ENCODE assay signal across 12 mouse cellular contexts in the genomic region with DNA sequence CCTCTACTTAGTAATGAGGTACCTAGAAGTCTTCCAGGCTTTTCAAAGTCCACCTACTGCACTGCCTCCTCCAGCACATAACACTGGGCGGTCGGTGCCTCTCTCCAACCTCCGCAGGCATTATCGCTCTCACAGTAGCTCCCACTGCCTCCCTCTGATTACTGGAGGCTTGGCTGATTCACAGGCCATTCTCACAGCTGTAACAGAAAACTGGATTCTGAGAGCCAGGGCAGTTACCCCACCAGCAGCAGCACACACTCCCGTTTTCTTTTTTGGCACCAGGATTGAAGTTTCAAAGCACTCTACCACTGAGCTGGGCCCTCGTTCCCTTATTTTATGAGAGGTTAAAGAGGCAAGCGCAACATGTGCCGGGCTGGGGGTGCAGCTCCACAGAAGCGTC. TPM values are rescaled to one million over a fixed set of nuclear protein-coding genes. Genes with fewer than 3 reads are reported as not detected.
DNase-seq lines count a peak whose midpoint lies in the region; ATAC-seq and TF ChIP-seq lines count a peak whose summit lies in the region.
"Had no signal": no experiment of that assay in that cellular context is flagged by ENCODE, and none has a peak within 500 bp of the region (broad histone marks: within the 10 kb centered on the region; RNA-seq: fewer than 3 reads in every experiment).

No protein-coding gene starts in this region.

- 0 out of 2 replicates have a peak overlapping the region, but pooled peaks have one; percentile 2 for H3K9ac ChIP-seq in embryonic facial prominence, embryonic 13.5 days
- H3K9ac ChIP-seq in intestine, embryonic 16.5 days (ENCODE audit: low read depth, low read length), result peak overlapping the region; percentile 37; the same call in 1 of the 2 replicates
- H3K9ac ChIP-seq in intestine, embryonic 15.5 days, result no peak overlapping the region
- H3K9ac ChIP-seq in liver, embryonic 13.5 days, result peak overlapping the region; percentile 36
- H3K9ac ChIP-seq: forebrain, embryonic 12.5 days had no signal

- H3K4me3 ChIP-seq in embryonic facial prominence, embryonic 13.5 days, result no peak overlapping the region
- H3K4me3 ChIP-seq in embryonic facial prominence, embryonic 10.5 days, result no peak overlapping the region
- H3K4me3 ChIP-seq in intestine, embryonic 16.5 days (ENCODE audit: low read length), result no peak overlapping the region
- H3K4me3 ChIP-seq in intestine, embryonic 15.5 days (replicated peaks), result no peak overlapping the region
- no peak overlapping the region for H3K4me3 ChIP-seq in bone marrow macrophage, adult 2 months (ENCODE audit: insufficient read depth, low read length)
- 0 out of 2 replicates have a peak overlapping the region, but pooled peaks have one; percentile 8 for H3K4me3 ChIP-seq in liver, embryonic 13.5 days (replicated peaks)
- H3K4me3 ChIP-seq: forebrain, embryonic 12.5 days had no signal

- no peak for TF ChIP-seq POLR2A in bone marrow macrophage, adult 2 months (IDR thresholded peaks at IDR 0.05; ENCODE audit: borderline replicate concordance, low read depth, low read length)

- H3K27me3 ChIP-seq in embryonic facial prominence, embryonic 13.5 days, result no peaks in the 10 kb centered on the region
- H3K27me3 ChIP-seq in embryonic facial prominence, embryonic 10.5 days (replicated peaks; ENCODE audit: low read depth, poor library complexity, severe bottlenecking), result no peaks in the 10 kb centered on the region
- H3K27me3 ChIP-seq in intestine, embryonic 16.5 days (replicated peaks; ENCODE audit: control insufficient read depth, insufficient read depth, low read length), result no peaks in the 10 kb centered on the region
- no peaks in the 10 kb centered on the region for H3K27me3 ChIP-seq in intestine, embryonic 15.5 days (replicated peaks)
- H3K27me3 ChIP-seq in liver, embryonic 13.5 days, result no peaks in the 10 kb centered on the region
- H3K27me3 ChIP-seq: forebrain, embryonic 12.5 days had no signal

- TF ChIP-seq CTCF in bone marrow macrophage, adult 2 months (IDR thresholded peaks at IDR 0.05; ENCODE audit: low read depth, low read length), result no peak

- DNase-seq in embryonic facial prominence, embryonic 10.5 days (ENCODE audit: low spot score), result no peak
- peak; percentile 22 for DNase-seq in liver, embryonic 13.5 days
- DNase-seq in spleen, postnatal 14 days (ENCODE audit: low spot score in 2 of 2), result no peak
- DNase-seq: embryo, embryonic 11 days; layer of hippocampus, adult 9-11 months; left cerebral cortex, postnatal 4 days had no signal

- ATAC-seq in embryonic facial prominence, embryonic 13.5 days (ENCODE audit: insufficient number of reproducible peaks, insufficient read depth, low FRiP score, low TSS enrichment, low read depth), result no peak
- ATAC-seq in intestine, embryonic 16.5 days, result no peak
- no peak for ATAC-seq in intestine, embryonic 15.5 days
- no peak for ATAC-seq in liver, embryonic 13.5 days (ENCODE audit: low read depth)
- ATAC-seq in megakaryocyte progenitor cell, adult 5-6 weeks (replicated peaks; ENCODE audit: poor library complexity), result no peak

- H3K27ac ChIP-seq in embryonic facial prominence, embryonic 13.5 days, result no peak overlapping the region
- no peak overlapping the region for H3K27ac ChIP-seq in embryonic facial prominence, embryonic 10.5 days (replicated peaks)
- H3K27ac ChIP-seq in intestine, embryonic 16.5 days (ENCODE audit: low read length), result no peak overlapping the region
- H3K27ac ChIP-seq in intestine, embryonic 15.5 days, result no peak overlapping the region
- peak overlapping the region; percentile 51 for H3K27ac ChIP-seq in bone marrow macrophage, adult 2 months (ENCODE audit: insufficient read depth, low read depth, low read length)
- 0 out of 2 replicates have a peak overlapping the region, but pooled peaks have one; percentile 13 for H3K27ac ChIP-seq in liver, embryonic 13.5 days
- H3K27ac ChIP-seq: forebrain, embryonic 12.5 days had no signal

- peaks cover 29% of the 10 kb centered on the region for H3K4me1 ChIP-seq in embryonic facial prominence, embryonic 13.5 days
- H3K4me1 ChIP-seq in embryonic facial prominence, embryonic 10.5 days, result peaks cover 27% of the 10 kb centered on the region
- peaks cover 21% of the 10 kb centered on the region for H3K4me1 ChIP-seq in intestine, embryonic 16.5 days (ENCODE audit: control insufficient read depth, insufficient read depth, low read length)
- H3K4me1 ChIP-seq in intestine, embryonic 15.5 days (replicated peaks), result peaks cover 20% of the 10 kb centered on the region
- peaks cover 61% of the 10 kb centered on the region for H3K4me1 ChIP-seq in bone marrow macrophage, adult 2 months (ENCODE audit: control insufficient read depth, insufficient read depth, low read length)
- peaks cover 49% of the 10 kb centered on the region for H3K4me1 ChIP-seq in liver, embryonic 13.5 days (replicated peaks)

- H3K4me2 ChIP-seq in embryonic facial prominence, embryonic 13.5 days, result no peak overlapping the region
- H3K4me2 ChIP-seq in intestine, embryonic 16.5 days (ENCODE audit: low read depth, low read length), result no peak overlapping the region
- H3K4me2 ChIP-seq in intestine, embryonic 15.5 days (replicated peaks), result no peak overlapping the region
- 0 out of 2 replicates have a peak overlapping the region, but pooled peaks have one; percentile 11 for H3K4me2 ChIP-seq in liver, embryonic 13.5 days

- H3K9me3 ChIP-seq in embryonic facial prominence, embryonic 13.5 days, result no peaks in the 10 kb centered on the region
- no peaks in the 10 kb centered on the region for H3K9me3 ChIP-seq in embryonic facial prominence, embryonic 10.5 days
- H3K9me3 ChIP-seq in intestine, embryonic 16.5 days (ENCODE audit: control insufficient read depth, low read length), result no peaks in the 10 kb centered on the region
- no peaks in the 10 kb centered on the region for H3K9me3 ChIP-seq in intestine, embryonic 15.5 days
- no peaks in the 10 kb centered on the region for H3K9me3 ChIP-seq in liver, embryonic 13.5 days (replicated peaks)
- H3K9me3 ChIP-seq: forebrain, embryonic 12.5 days had no signal

- 90% methylated on average over 9 of the region's 9 CpGs for WGBS in embryonic facial prominence, embryonic 13.5 days
- WGBS in embryonic facial prominence, embryonic 10.5 days, result 90% methylated on average over 9 of the region's 9 CpGs
- whole genome bisulfite sequencing in intestine, embryonic 16.5 days, result 68% methylated on average over 9 of the region's 9 CpGs
- WGBS in intestine, embryonic 15.5 days, result 75% methylated on average over 9 of the region's 9 CpGs
- 63% methylated on average over 9 of the region's 9 CpGs for whole genome bisulfite sequencing in liver, embryonic 13.5 days (ENCODE audit: insufficient replicate concordance)

- H3K36me3 ChIP-seq in embryonic facial prominence, embryonic 13.5 days, result peaks cover 8% of the 10 kb centered on the region
- H3K36me3 ChIP-seq in embryonic facial prominence, embryonic 10.5 days (replicated peaks), result peaks cover 34% of the 10 kb centered on the region
- 0 out of 2 replicates have a peak, but pooled peaks cover 3% of the 10 kb centered on the region for H3K36me3 ChIP-seq in intestine, embryonic 16.5 days (ENCODE audit: control insufficient read depth, insufficient read depth, low read length)
- no peaks in the 10 kb centered on the region for H3K36me3 ChIP-seq in intestine, embryonic 15.5 days
- H3K36me3 ChIP-seq in liver, embryonic 13.5 days, result peaks cover 4% of the 10 kb centered on the region; the same call in 1 of the 2 replicates

RNA-seq across cellular contexts. Expression of a gene that starts 3.1 kb away (rescaled TPM):
- polyA plus RNA-seq in embryonic facial prominence, embryonic 13.5 days (2015; fragmentation: Nextera tagmentation; extraction: Ambion mirVana), result 11.2 and 12.6 TPM in 2 replicates
- 10.3 and 10.8 TPM in 2 replicates for polyA plus RNA-seq in embryonic facial prominence, embryonic 10.5 days (2016; fragmentation: Nextera tagmentation; extraction: Ambion mirVana)
- 4.9 and 5.8 TPM in 2 replicates for polyA plus RNA-seq in intestine, embryonic 16.5 days (2015; fragmentation: Nextera tagmentation; extraction: Ambion mirVana)
- 8.1 and 8.5 TPM in 2 replicates for polyA plus RNA-seq in intestine, embryonic 15.5 days (2015; fragmentation: Nextera tagmentation; extraction: Ambion mirVana)
- polyA plus RNA-seq in bone marrow macrophage, adult 2 months (2012; ENCODE audit: insufficient read depth, insufficient read length, missing spikeins), result 29.4 and 31.1 TPM in 2 replicates
- polyA plus RNA-seq in liver, embryonic 13.5 days (2015; fragmentation: Nextera tagmentation; extraction: Ambion mirVana), result 2.8 and 3.0 TPM in 2 replicates
- total RNA-seq in megakaryocyte progenitor cell, adult 5-6 weeks (2015), result 21.9 and 24.0 TPM in 2 replicates
- 15.8 and 19.6 TPM in 2 replicates for total RNA-seq in megakaryocyte progenitor cell, adult 5-6 weeks (2017)

Comparison
In these comparisons a context has a peak if more than half of its experiments do, and no peak if none do; other contexts are left out.
1. H3K27ac ChIP-seq: peak in bone marrow macrophage, adult 2 months (single experiment) and liver, embryonic 13.5 days (single experiment); none in embryonic facial prominence, embryonic 13.5 days (single experiment), embryonic facial prominence, embryonic 10.5 days (single experiment), intestine, embryonic 16.5 days (single experiment) and intestine, embryonic 15.5 days (single experiment).